Comparison of ENCODE assay signal across 10 mouse cellular contexts in genomic region chr8:94814556-94814955, GRCm38 (mm10). TPM values are rescaled to one million over a fixed set of nuclear protein-coding genes. Genes with fewer than 3 reads are reported as not detected.
DNase-seq lines count a peak whose midpoint lies in the region; ATAC-seq and TF ChIP-seq lines count a peak whose summit lies in the region.
"Had no signal": no experiment of that assay in that cellular context is flagged by ENCODE, and none has a peak within 500 bp of the region (broad histone marks: within the 10 kb centered on the region; RNA-seq: fewer than 3 reads in every experiment).

No protein-coding gene starts in this region.

- WGBS in kidney, embryonic 16.5 days, result 0% methylated on average over 1 of the region's 1 CpGs
- WGBS in liver, embryonic 14.5 days (ENCODE audit: insufficient replicate concordance), result 0% methylated on average over 1 of the region's 1 CpGs
- WGBS in forebrain, embryonic 13.5 days, result 0% methylated on average over 1 of the region's 1 CpGs

- H3K27me3 ChIP-seq in kidney, embryonic 16.5 days (ENCODE audit: insufficient read depth, low read length), result no peaks in the 10 kb centered on the region
- no peaks in the 10 kb centered on the region for H3K27me3 ChIP-seq in liver, embryonic 14.5 days (ENCODE audit: control insufficient read depth, insufficient read depth, low read length)
- no peaks in the 10 kb centered on the region for H3K27me3 ChIP-seq in forebrain, embryonic 13.5 days
- H3K27me3 ChIP-seq: hindbrain, embryonic 15.5 days had no signal

- H3K27ac ChIP-seq in kidney, embryonic 16.5 days (ENCODE audit: low read length), result no peak overlapping the region
- no peak overlapping the region for H3K27ac ChIP-seq in liver, embryonic 14.5 days
- H3K27ac ChIP-seq in forebrain, embryonic 13.5 days, result no peak overlapping the region
- H3K27ac ChIP-seq: hindbrain, embryonic 15.5 days had no signal

- no peaks in the 10 kb centered on the region for H3K4me1 ChIP-seq in kidney, embryonic 16.5 days (ENCODE audit: insufficient read depth, low read length)
- no peaks in the 10 kb centered on the region; a peak in 1 of 4 replicates for H3K4me1 ChIP-seq in liver, embryonic 14.5 days (replicated peaks; ENCODE audit: control insufficient read depth in 2 of 2, insufficient read depth in 2 of 2, low read length in 1 of 2)
- peaks cover 6% of the 10 kb centered on the region; the same call in 1 of the 2 replicates for H3K4me1 ChIP-seq in forebrain, embryonic 13.5 days

- H3K4me2 ChIP-seq in kidney, embryonic 16.5 days (replicated peaks; ENCODE audit: low read depth, low read length), result no peak overlapping the region
- H3K4me2 ChIP-seq in liver, embryonic 14.5 days (ENCODE audit: low read depth), result no peak overlapping the region
- H3K4me2 ChIP-seq in forebrain, embryonic 13.5 days, result no peak overlapping the region
- H3K4me2 ChIP-seq: hindbrain, embryonic 15.5 days had no signal

- peak; percentile 64 for DNase-seq in CD4-positive, CD25-positive, alpha-beta regulatory T cell, adult 2 months (ENCODE audit: low read depth, low spot score)
- DNase-seq in kidney, postnatal 4 days, result peak; percentile 40 to 50
- peak; percentile 66 for DNase-seq in MN1 (ENCODE audit: low spot score)
- no peak for DNase-seq in liver, embryonic 14.5 days (ENCODE audit: low read depth in 3 of 3, low spot score in 3 of 3)
- DNase-seq in frontal cortex, postnatal 25 days (ENCODE audit: low spot score in 2 of 2), result no peak

- H3K4me3 ChIP-seq in kidney, embryonic 16.5 days (ENCODE audit: low read length), result no peak overlapping the region
- H3K4me3 ChIP-seq in liver, embryonic 14.5 days (ENCODE audit: insufficient read depth in 1 of 2, low read depth in 2 of 2, low read length in 2 of 2), result no peak overlapping the region
- H3K4me3 ChIP-seq in forebrain, embryonic 13.5 days, result no peak overlapping the region
- H3K4me3 ChIP-seq: hindbrain, embryonic 15.5 days had no signal

- no peak for ATAC-seq in CD4-positive, CD25-positive, alpha-beta regulatory T cell, adult 4 months
- no peak for ATAC-seq in kidney, embryonic 16.5 days (ENCODE audit: low FRiP score, low TSS enrichment)
- ATAC-seq in liver, embryonic 14.5 days (ENCODE audit: insufficient read depth), result no peak
- ATAC-seq in forebrain, embryonic 13.5 days, result no peak

- H3K9me3 ChIP-seq in kidney, embryonic 16.5 days (ENCODE audit: low read length), result no peaks in the 10 kb centered on the region
- H3K9me3 ChIP-seq in liver, embryonic 14.5 days (ENCODE audit: control insufficient read depth, low read length), result no peaks in the 10 kb centered on the region
- H3K9me3 ChIP-seq in forebrain, embryonic 13.5 days (replicated peaks), result no peaks in the 10 kb centered on the region
- H3K9me3 ChIP-seq: hindbrain, embryonic 15.5 days had no signal

- TF ChIP-seq CTCF in liver, embryonic 14.5 days (IDR thresholded peaks at IDR 0.05; ENCODE audit: low read depth), result peak; percentile 73

- H3K9ac ChIP-seq in kidney, embryonic 16.5 days (replicated peaks; ENCODE audit: low read length), result no peak overlapping the region
- H3K9ac ChIP-seq in liver, embryonic 14.5 days (replicated peaks), result no peak overlapping the region
- H3K9ac ChIP-seq in forebrain, embryonic 13.5 days, result no peak overlapping the region
- H3K9ac ChIP-seq: hindbrain, embryonic 15.5 days had no signal

- H3K36me3 ChIP-seq in kidney, embryonic 16.5 days (ENCODE audit: insufficient read depth, low read length), result no peaks in the 10 kb centered on the region
- no peaks in the 10 kb centered on the region for H3K36me3 ChIP-seq in liver, embryonic 14.5 days (replicated peaks; ENCODE audit: control insufficient read depth, insufficient read depth, low read depth)
- H3K36me3 ChIP-seq in forebrain, embryonic 13.5 days (ENCODE audit: poor library complexity, severe bottlenecking), result no peaks in the 10 kb centered on the region
- H3K36me3 ChIP-seq: hindbrain, embryonic 15.5 days had no signal

- TF ChIP-seq EP300 in liver, embryonic 14.5 days (IDR thresholded peaks at IDR 0.05; ENCODE audit: low read depth), result no peak

RNA-seq across cellular contexts. Expression of gene Ccl17, which starts 4.3 kb away (rescaled TPM):
- polyA plus RNA-seq in CD4-positive, CD25-positive, alpha-beta regulatory T cell, adult 4 months (2017; shearing (Covaris generic)), result not detected
- polyA plus RNA-seq in kidney, embryonic 16.5 days (2015; fragmentation: Nextera tagmentation; extraction: Ambion mirVana), result 0.57 TPM in 1 of 2 replicates, not detected in the other
- polyA plus RNA-seq in liver, embryonic 14.5 days (2012; rRNA removed), result 0.11 and 0.34 TPM in 2 replicates
- not detected in 2 replicates for polyA plus RNA-seq in liver, embryonic 14.5 days (2014; fragmentation: Nextera tagmentation; extraction: Ambion mirVana)
- not detected in 2 replicates for polyA plus RNA-seq in forebrain, embryonic 13.5 days (2015; fragmentation: Nextera tagmentation; extraction: Ambion mirVana)
- polyA plus RNA-seq: lung, embryonic 16.5 days had no signal

RNA-seq across cellular contexts. Expression of gene Coq9, which starts 23.6 kb away (rescaled TPM):
- 10 to 100 TPM; 45.6 to 67.5 TPM for polyA plus RNA-seq in CD4-positive, CD25-positive, alpha-beta regulatory T cell, adult 4 months (2017; shearing (Covaris generic))
- 100 and 110 TPM in 2 replicates for polyA plus RNA-seq in kidney, embryonic 16.5 days (2015; fragmentation: Nextera tagmentation; extraction: Ambion mirVana)
- 38.5 and 39.8 TPM in 2 replicates for polyA plus RNA-seq in liver, embryonic 14.5 days (2012; rRNA removed)
- polyA plus RNA-seq in liver, embryonic 14.5 days (2014; fragmentation: Nextera tagmentation; extraction: Ambion mirVana), result 44.3 and 48.9 TPM in 2 replicates
- 55.0 and 60.8 TPM in 2 replicates for polyA plus RNA-seq in forebrain, embryonic 13.5 days (2015; fragmentation: Nextera tagmentation; extraction: Ambion mirVana)

RNA-seq across cellular contexts. Expression of gene Ciapin1, which starts 23.6 kb away (rescaled TPM):
- polyA plus RNA-seq in CD4-positive, CD25-positive, alpha-beta regulatory T cell, adult 4 months (2017; shearing (Covaris generic)), result 100 to 1,000 TPM in 1 of 2 experiments, 10 to 100 TPM in 1; 79.2 to 108 TPM
- polyA plus RNA-seq in kidney, embryonic 16.5 days (2015; fragmentation: Nextera tagmentation; extraction: Ambion mirVana), result 125 and 131 TPM in 2 replicates
- 20.4 and 23.7 TPM in 2 replicates for polyA plus RNA-seq in liver, embryonic 14.5 days (2012; rRNA removed)
- 38.4 and 46.3 TPM in 2 replicates for polyA plus RNA-seq in liver, embryonic 14.5 days (2014; fragmentation: Nextera tagmentation; extraction: Ambion mirVana)
- 162 and 176 TPM in 2 replicates for polyA plus RNA-seq in forebrain, embryonic 13.5 days (2015; fragmentation: Nextera tagmentation; extraction: Ambion mirVana)

RNA-seq across cellular contexts. Expression of gene Polr2c, which starts 42.7 kb away (rescaled TPM):
- polyA plus RNA-seq in CD4-positive, CD25-positive, alpha-beta regulatory T cell, adult 4 months (2017; shearing (Covaris generic)), result 100 to 1,000 TPM in 1 of 2 experiments, 10 to 100 TPM in 1; 87.2 to 106 TPM
- polyA plus RNA-seq in kidney, embryonic 16.5 days (2015; fragmentation: Nextera tagmentation; extraction: Ambion mirVana), result 157 and 179 TPM in 2 replicates
- 51.6 and 54.4 TPM in 2 replicates for polyA plus RNA-seq in liver, embryonic 14.5 days (2012; rRNA removed)
- 73.5 and 82.2 TPM in 2 replicates for polyA plus RNA-seq in liver, embryonic 14.5 days (2014; fragmentation: Nextera tagmentation; extraction: Ambion mirVana)
- polyA plus RNA-seq in forebrain, embryonic 13.5 days (2015; fragmentation: Nextera tagmentation; extraction: Ambion mirVana), result 170 TPM in 2 replicates

RNA-seq across cellular contexts. Expression of gene Cx3cl1, which starts 42.7 kb away (rescaled TPM):
- polyA plus RNA-seq in CD4-positive, CD25-positive, alpha-beta regulatory T cell, adult 4 months (2017; shearing (Covaris generic)), result not detected
- 12.8 and 14.0 TPM in 2 replicates for polyA plus RNA-seq in kidney, embryonic 16.5 days (2015; fragmentation: Nextera tagmentation; extraction: Ambion mirVana)
- polyA plus RNA-seq in liver, embryonic 14.5 days (2012; rRNA removed), result 0.11 and 0.12 TPM in 2 replicates
- polyA plus RNA-seq in liver, embryonic 14.5 days (2014; fragmentation: Nextera tagmentation; extraction: Ambion mirVana), result 0.33 and 0.34 TPM in 2 replicates
- 6.9 and 8.6 TPM in 2 replicates for polyA plus RNA-seq in forebrain, embryonic 13.5 days (2015; fragmentation: Nextera tagmentation; extraction: Ambion mirVana)

Comparison
In these comparisons a context has a peak if more than half of its experiments do, and no peak if none do; other contexts are left out.
1. DNase-seq: peak in CD4-positive, CD25-positive, alpha-beta regulatory T cell, adult 2 months (single experiment), kidney, postnatal 4 days (2 of 2) and MN1 (single experiment); none in liver, embryonic 14.5 days (0 of 3) and frontal cortex, postnatal 25 days (0 of 2).